Mouse (Mus musculus) heart, postnatal 14 days (tissue): ENCODE results near the gene Cabin1. TPM values are rescaled to one million over a fixed set of nuclear protein-coding genes. Genes with fewer than 3 reads are reported as not detected.

Source experiments
- DNase-seq, 2 experiments: peaks; one replicate each; pipeline ENCODE4 v3.0.0; 2021 to 2022
- intact Hi-C: fragments of 180-260 bp; cut with DNase I; formaldehyde crosslinking; loops from one replicate; pipeline ENCODE4 v1.15.1; 2025
- total RNA-seq, 2 experiments: library from RNA; stranded (reverse); gene quantifications; 2 replicates each; pipeline ENCODE4 v1.2.3; 2021

Gene Cabin1
- total RNA-seq, 2 experiments from 2014 or later = 23.0 to 24.8 TPM

DNA sequence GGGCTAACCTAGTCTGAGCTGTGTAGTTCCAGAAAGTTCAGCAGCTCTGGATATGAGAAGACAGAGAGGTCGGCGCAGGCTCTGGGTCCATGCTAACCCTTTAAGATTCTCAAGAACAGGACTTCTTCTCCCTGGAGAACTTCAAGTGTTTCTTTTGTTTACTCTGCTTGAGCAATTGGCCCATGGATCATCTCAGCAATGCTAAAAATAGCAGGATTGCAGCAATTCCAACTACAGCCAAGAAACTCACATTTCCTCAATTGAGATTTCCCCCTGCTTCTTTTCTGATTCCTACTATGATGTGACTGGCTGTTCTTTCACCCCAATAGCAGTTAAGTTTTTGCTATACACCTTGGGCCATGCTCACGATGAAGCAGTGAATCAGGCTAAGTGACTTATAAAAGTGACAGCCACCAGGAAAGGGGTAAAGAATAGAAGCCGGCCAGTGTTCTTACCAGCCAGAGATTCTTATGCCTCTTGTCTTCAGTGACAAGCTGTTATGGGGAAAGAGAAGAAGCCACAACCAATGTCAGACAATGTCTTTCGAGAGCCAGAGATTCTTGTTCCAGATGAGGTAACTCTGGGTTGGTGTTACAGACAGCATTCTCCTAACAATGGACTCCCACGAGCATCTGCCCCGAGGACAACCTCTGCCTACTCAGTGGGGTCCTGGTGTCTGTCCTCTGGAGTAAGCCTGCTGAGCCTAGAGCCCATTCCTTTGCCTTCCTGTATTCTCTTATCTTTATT, 87.1 kb downstream of the Cabin1 start:
- intact Hi-C loops = no loop called here
- peak; percentile 22 to 37 for DNase-seq

DNA sequence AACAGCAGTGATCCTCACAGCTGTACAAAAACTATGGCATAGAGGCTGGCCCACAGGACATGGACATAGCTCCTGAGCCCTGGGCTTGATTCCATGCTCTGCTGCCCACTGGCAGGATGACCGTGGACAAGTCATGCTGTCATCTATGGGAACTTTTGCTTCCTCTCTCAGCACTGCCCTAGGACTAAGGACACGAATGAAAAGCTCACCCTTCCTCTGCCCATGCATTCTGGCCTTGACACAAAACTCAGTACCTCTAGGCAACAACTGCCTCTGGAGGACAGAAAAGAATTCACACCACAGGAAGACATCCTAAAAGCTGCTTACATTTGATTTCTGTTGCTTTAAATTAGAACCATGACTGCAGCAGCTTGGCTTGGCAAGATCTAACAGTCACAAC, 87.9 kb downstream of the Cabin1 start:
- no peak for DNase-seq
- intact Hi-C loops = no loop called here

DNA sequence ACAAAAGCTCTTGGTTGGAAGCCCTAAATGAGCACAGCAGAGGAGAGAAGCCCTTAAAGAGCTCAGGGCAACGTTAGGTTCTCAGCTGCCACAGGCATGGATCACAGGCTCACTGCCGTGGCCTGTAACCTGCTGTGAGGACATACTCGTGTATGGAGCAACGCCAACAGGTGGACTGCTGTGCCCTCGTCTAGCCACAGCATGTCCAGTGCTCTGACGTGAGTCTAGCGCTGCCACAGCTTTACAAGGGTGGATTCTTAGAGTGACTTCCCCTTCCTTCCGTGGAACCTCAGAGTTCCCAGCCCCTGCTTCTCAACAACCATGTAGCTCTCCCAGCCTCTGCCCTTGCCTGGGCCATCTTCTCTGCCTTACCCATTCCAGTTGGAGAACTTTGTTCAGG, 88.5 kb downstream of the Cabin1 start:
- intact Hi-C loops = no loop called here
- no peak for DNase-seq

DNA sequence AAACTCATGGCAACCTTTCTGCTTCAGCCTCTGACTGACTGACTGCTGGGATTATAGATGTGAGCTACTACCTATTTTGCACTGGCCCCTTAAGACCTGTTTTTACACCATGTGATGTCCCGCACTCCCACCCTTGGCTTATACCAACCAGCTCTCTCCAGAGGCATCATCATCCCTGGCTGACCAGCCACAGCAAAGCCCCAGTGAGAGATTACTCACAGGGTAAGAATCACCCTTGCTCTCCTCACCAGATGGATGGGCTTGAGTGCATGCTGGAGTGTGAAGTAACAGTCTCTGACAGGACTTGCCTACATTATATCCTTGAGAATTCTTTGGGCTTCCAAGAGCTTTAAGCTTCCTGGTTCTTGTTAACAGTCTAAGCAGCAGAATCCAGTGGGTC, 94.2 kb downstream of the Cabin1 start:
- intact Hi-C loops = no loop called here
- no peak for DNase-seq

- intact Hi-C loops = no loop called here
- peak; percentile 84 to 85 for DNase-seq
Measured at GRCm38 (mm10) chr10:75667911-75668270, 96.2 kb downstream of the Cabin1 start.

DNA sequence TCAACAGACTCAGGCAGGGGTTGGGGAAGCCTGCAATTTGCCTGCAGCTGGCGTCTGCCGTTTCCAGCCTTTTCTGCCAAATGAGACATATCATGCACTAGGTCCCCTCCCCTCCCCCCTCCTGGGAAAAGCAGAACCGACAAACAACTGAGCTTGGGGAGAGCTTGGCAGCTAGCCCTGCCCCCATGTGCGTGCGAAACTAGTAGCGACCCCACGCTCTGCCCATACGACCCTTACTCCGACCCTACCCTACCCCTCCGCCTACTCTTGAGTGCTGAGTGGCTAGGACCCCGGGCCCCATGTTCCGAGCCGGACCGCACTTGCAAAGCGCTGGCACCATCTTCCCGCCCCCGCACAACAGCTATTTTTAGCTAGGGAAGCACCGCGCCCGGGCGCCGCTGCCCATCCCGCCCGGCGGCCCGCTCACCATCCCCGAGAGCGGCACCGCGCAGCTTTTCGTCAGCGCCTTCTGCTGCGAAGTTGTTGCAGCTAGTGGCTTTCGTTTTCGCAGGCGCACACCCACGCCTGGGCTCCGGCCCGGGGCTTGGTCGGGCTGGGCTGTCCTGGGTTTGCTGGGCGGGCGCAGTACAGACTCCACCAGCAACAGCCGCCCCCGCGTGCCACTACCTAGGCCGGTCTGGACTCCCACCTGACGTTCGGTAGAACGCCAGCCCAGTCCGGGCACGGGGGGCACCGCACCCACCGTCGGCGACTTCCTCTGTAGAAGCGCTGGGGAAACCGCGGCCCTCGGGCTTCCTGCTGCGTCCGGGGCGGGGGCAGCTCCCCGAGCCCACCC, 96.8 kb downstream of the Cabin1 start:
- DNase-seq = peak; percentile 78
- intact Hi-C loops = no loop called here

DNA sequence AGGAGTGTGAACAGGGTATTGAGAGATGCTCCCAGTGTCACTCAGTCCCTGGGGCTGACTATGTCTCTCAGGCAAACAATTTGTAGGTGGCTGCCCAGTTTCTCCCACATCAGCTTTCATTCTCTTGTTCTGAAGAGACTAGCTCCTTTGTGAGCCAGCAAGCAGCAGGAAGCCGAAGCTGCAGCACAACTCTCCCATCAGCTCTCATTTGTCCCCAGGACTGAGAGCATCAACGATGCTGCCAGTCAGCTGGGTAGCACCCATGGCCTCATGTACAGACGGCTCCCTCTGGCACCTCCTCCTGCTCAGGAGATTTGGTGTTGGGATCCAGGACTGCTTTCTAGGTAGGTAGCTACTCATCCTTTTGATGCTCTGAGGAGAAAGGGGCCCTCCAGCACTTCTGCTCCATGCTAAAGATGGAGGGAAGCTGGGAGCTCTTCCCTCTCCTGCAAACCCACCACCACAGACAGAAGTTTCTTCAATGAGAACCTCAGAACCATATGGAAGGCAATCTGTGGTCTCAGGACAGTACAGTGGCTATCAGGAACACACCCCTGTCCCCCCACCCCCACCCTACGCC, 97.6 kb downstream of the Cabin1 start:
- DNase-seq = no peak
- intact Hi-C loops = no loop called here

DNA sequence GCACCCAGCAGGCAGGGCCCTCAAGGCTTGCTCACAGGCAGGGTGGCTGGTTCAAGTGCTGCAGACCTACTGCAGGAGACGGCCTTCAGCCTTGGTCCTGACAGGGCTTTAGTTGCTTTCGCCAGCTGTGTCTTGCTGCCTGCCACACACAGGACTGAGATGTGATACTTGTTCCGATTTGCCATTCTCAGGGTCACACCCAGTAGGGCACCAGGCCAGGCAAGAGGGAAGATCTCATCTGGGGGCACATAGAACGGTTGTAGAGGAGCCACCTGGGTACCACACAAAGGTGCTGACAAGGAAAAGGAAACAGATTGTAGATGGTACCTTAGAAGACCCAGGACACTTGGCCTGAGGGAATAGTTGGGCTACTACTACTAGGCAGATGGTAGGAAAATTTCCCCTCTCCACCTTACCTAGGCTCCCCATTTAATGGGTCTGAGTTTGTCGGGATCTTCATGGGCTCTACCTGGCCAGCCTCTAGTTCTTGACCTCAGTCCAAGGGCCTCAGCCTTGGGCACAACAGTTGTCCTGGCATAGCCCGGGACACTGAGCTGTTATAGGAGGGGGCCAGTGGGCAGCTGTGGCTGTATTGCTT, 99.4 kb downstream of the Cabin1 start:
- intact Hi-C loops = no loop called here
- no peak for DNase-seq

DNA sequence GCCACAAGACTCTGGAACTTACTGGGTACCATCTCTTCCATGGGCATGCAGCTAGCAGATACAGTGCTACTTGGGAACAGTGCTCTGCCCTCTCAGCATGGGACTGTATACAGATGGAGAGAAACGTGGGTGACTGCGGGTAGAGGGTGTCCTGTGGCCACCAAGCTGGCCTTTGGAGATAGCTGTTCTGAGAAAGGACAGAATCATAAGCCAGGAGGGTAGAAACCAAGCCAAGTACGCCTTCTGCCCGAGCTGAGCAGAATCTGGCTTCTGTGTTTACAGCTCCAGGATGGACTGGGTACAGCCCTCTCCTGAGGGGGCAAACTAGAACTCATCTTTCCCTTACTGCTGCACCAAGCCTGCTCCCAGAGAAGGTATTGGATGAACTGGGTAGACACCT, 101.6 kb downstream of the Cabin1 start:
- intact Hi-C loops = no loop called here
- no peak for DNase-seq

- no peak for DNase-seq
- intact Hi-C loops = no loop called here
Measured at GRCm38 (mm10) chr10:75661876-75662275, 102.3 kb downstream of the Cabin1 start.

DNA sequence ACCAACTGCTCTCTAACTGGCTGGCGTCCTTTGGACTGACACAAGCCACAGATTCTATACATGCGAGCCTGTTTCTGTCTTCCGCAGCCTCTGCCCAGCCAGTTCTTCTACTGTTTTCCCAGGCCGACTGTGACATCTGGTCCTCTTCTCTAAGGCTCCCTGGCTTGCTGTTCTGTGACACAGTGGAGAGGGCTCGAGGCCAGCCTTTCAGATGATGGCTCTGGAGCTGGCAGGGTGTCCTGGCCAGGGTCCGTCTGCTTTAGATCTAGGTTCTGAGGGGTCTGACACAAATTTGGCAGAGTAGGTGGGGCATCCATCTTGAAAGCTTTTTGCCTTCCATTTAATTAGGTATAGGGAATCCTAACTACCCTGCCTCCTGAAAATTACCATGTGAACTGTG, 102.8 kb downstream of the Cabin1 start:
- intact Hi-C loops = no loop called here
- DNase-seq = peak; percentile 31 to 39

GRCm38 (mm10) chr10:75657772-75658171, 106.4 kb downstream of the Cabin1 start:
- intact Hi-C loops = no loop called here
- no peak for DNase-seq

GRCm38 (mm10) chr10:75657165-75657564, 107.0 kb downstream of the Cabin1 start:
- no peak for DNase-seq
- intact Hi-C loops = no loop called here

- intact Hi-C loops = no loop called here
- DNase-seq = no peak
Measured at GRCm38 (mm10) chr10:75654053-75654452, 110.1 kb downstream of the Cabin1 start.

DNA sequence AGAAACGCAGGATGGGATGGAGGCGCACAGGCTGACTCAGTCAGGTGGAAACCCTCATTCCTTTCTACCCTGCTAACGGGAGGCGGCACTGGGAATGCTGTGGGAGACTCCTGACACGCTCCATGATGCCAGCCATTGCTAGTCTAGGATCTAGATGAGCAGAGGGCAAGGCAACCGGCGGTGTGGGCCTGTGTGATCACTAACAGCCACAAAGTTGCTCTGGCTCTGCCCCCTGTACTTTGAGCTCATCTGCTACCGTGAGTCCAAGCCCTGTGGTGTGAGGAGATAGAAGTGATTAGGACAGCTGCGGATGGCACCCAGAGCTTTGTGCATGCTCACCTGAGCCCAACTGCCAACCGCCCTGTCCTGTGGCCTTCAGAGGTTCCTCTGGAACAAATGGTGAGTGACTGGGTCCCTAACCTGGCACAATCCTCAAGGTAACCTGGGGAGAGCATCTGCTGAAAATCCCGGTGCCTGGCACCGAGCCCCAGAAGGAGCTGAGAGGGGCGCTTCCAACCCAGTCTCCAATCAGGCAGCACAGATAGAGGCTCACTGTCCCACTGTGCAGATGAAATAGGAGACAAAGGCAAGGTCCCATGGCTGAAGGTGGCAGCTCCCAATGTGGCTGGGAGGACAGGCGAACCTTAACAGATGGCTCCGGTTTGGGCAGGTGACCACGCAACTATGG, 112.6 kb downstream of the Cabin1 start:
- intact Hi-C loops = no loop called here
- no peak for DNase-seq

DNA sequence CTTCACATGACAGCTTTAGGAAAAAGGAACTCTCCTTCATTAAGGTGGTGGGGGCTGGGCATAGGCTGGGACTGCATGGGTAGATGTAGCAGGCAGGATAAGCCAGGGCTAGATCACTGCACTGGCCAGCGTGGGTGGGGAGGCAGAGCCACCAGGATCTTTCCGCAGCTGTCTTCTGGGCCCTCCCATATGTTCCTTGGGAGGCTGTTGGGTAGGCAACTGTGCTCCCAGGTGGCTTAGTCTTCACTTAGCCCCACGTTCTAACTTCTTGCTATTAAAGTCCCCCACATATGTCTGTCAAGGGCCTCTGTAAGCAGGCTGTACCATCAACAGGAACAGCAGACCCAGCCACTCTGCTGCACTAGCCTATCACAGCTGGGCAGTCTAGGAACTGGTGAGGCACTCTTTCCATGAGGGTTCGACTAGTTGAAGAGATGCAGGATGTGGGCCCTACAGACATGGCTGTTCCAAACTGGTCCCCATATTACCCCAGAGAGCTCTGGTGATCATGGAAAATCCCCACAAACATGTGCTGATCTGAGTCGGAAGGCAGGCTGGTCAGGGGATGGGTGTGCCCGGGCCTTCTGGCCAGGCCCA, 113.7 kb downstream of the Cabin1 start:
- intact Hi-C loops = no loop called here

DNA sequence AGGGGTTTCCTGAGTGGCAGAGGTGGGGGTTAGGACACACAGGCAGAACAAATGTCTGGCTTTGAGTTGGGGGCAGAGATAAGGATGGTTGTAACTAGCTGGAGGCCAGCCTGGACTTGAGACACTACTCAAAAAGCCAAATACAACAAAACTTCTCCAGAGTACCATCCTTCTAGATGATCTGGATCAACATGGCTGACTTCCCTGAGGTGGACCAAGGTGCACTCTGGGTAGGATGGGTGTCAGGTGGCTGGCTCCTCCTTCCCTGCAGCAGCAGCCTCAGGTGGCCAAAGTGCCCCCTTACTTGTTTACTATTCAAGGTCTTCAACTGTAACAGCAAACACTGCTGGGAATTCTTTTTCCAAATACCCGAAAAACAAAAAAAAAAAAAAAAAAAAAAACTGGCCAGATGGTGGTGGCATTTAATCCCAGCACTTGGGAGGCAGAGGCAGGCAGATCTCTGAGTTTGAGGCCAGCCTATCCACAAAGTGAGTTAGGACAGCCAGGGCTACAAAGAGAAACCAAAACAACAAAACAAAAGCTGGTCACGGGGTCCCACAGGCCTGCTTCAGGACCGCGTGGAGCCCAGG, 114.6 kb downstream of the Cabin1 start:
- intact Hi-C loops = no loop called here
- no peak for DNase-seq

More for the DNA sequence above, 113.7 kb downstream of the Cabin1 start:
- DNase-seq = no peak

DNA sequence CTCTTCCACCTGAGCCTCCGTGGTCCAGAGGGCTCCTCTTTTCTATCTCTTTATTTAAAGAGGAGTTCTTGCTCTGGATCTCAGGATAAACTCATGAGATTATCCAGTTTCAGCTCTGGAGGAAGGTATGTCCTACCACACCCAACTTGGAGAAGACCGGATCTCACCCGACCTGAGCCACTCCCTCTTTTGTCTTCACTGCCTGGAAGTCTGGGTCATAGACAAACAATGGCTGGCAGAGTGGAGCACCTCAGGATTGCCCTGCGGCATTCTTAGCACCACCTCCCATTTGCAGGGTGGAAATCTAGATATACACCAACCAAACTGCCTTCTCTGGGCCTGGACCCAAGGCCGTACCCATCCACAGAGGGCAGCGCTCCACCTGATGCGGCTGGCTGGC, 115.1 kb downstream of the Cabin1 start:
- DNase-seq = no peak
- intact Hi-C loops = no loop called here

DNA sequence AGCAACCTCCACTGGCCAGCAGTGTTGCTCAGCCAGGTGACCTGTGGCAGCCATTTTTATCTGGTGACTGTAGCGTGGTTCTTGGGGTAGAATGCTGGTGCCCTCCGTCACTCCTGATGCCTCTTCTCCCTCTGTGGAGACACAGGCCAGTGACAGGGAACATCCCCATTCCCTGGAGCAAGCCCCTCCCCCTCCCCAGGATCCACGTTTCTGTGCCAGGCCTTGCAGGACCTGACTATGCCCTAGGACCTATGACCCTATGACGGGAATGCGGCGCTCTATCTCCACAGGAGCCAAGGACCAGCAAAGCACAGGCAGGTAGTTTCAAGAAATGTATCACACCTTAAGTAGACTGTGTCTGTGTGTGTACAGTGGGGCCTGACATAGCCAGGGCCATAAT, 116.0 kb downstream of the Cabin1 start:
- no peak for DNase-seq
- intact Hi-C loops = no loop called here

DNA sequence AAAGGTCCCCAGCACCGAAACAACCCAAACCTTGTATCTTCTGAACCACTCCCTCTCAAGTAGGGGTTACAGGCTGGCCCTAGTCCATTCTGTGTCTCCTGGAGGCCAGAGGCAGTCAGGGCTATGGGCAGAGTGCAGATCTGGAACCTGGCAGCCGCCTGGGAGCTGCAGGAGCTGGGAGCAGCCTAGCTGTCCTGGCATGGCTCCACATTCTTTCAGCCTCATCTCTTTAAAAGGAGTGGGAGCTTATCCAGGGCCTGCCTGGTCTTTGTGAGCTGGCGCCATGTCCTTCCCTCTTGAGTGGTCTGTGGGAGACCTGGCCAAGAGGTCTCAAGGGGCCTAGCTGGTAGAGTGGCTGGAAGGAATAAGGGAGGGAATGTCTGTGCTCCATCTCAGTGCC, 116.8 kb downstream of the Cabin1 start:
- peak; percentile 58 to 75 for DNase-seq
- intact Hi-C loops = no loop called here
